Mouse (Mus musculus): Measurements from ENCODE around the gene Sod1. TPM values are rescaled to one million over a fixed set of nuclear protein-coding genes. Genes with fewer than 3 reads are reported as not detected.

Sod1 gene
- 1,053 and 1,127 TPM in 2 replicates for polyA plus RNA-seq (2015; fragmentation: Nextera tagmentation; extraction: Ambion mirVana)

DNA sequence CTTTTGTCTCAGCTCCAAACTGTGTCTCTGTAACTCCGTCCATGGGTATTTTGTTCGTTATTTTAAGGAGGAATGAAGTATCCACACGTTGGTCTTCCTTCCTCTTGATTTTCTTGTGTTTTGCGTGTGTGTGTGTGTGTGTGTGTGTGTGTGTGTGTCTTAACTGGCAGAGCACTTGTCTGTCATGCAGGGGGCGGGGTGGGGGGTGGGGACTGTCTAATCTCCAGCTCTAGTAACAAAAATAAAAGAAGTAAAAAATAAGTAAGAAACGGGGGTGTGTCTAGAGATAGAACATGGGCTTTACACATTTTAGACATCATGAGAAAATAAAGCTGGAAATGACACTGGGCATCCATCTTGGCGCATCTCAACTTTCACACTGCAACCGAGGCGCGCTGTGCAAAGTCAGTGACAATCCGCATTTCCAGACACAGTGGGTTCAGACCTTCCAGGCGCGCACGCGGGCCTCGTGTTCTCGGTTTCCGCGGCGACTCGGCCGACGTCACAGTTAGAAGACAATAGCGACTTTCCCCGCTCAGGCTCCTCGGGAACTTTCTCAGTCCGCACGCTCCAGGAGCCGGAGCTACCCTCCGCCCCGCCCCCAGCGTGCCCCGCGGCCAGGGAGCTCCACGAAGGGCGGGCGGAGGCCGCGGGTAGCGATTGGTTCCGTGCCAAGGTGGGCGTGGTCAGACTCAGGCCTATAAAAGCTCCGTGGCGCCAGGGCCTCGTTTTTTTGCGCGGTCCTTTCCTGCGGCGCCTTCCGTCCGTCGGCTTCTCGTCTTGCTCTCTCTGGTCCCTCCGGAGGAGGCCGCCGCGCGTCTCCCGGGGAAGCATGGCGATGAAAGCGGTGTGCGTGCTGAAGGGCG lies at the start of gene Sod1:
Sod1 (plus strand) TSS at position 729 of the 866 bp plus-strand sequence.
- Histone ChIP-seq H3K27me3 (ENCODE audit: insufficient read depth, low read length) (no peaks in the 10 kb centered on the region), H3K4me2 (replicated peaks; ENCODE audit: low read depth, low read length) (peak within 1 kb of the TSS; percentile 92), H3K36me3 (ENCODE audit: insufficient read depth, low read length) (peaks cover 13% of the 10 kb centered on the region; the same call in 1 of the 2 replicates), H3K4me1 (ENCODE audit: insufficient read depth, low read length) (peaks cover 20% of the 10 kb centered on the region), H3K4me3 (ENCODE audit: low read length) (peak within 1 kb of the TSS; percentile 95), H3K9ac (replicated peaks; ENCODE audit: low read length) (peak within 1 kb of the TSS; percentile 95), H3K9me3 (ENCODE audit: low read length) (no peaks in the 10 kb centered on the region), H3K27ac (ENCODE audit: low read length) (peak within 1 kb of the TSS; percentile 91)
- WGBS: 1% methylated on average over 63 of the region's 63 CpGs
- peak; percentile 96 for ATAC-seq (ENCODE audit: low FRiP score, low TSS enrichment)

GRCm38 (mm10) chr16:90171416-90171815 lies 49.1 kb upstream of the Sod1 start:
- Histone ChIP-seq H3K9ac (replicated peaks; ENCODE audit: low read length) (no peak overlapping the region), H3K27ac (ENCODE audit: low read length) (no peak overlapping the region), H3K4me1 (ENCODE audit: insufficient read depth, low read length) (no peaks in the 10 kb centered on the region), H3K4me2 (replicated peaks; ENCODE audit: low read depth, low read length) (no peak overlapping the region), H3K9me3 (ENCODE audit: low read length) (no peaks in the 10 kb centered on the region), H3K27me3 (ENCODE audit: insufficient read depth, low read length) (no peaks in the 10 kb centered on the region), H3K4me3 (ENCODE audit: low read length) (no peak overlapping the region), H3K36me3 (ENCODE audit: insufficient read depth, low read length) (no peaks in the 10 kb centered on the region)
- WGBS: 65% methylated on average over 8 of the region's 8 CpGs
- ATAC-seq (ENCODE audit: low FRiP score, low TSS enrichment): no peak

GRCm38 (mm10) chr16:90176472-90176871 lies 44.1 kb upstream of the Sod1 start:
- Histone ChIP-seq H3K4me2 (replicated peaks; ENCODE audit: low read depth, low read length) (no peak overlapping the region), H3K9ac (replicated peaks; ENCODE audit: low read length) (no peak overlapping the region), H3K27me3 (ENCODE audit: insufficient read depth, low read length) (no peaks in the 10 kb centered on the region), H3K4me3 (ENCODE audit: low read length) (no peak overlapping the region), H3K4me1 (ENCODE audit: insufficient read depth, low read length) (no peaks in the 10 kb centered on the region), H3K27ac (ENCODE audit: low read length) (no peak overlapping the region), H3K9me3 (ENCODE audit: low read length) (no peaks in the 10 kb centered on the region), H3K36me3 (ENCODE audit: insufficient read depth, low read length) (no peaks in the 10 kb centered on the region)
- no peak for ATAC-seq (ENCODE audit: low FRiP score, low TSS enrichment)
- 69% methylated on average over 10 of the region's 10 CpGs for WGBS

GRCm38 (mm10) chr16:90177425-90177824 lies 43.1 kb upstream of the Sod1 start:
- Histone ChIP-seq H3K27me3 (ENCODE audit: insufficient read depth, low read length) (no peaks in the 10 kb centered on the region), H3K4me1 (ENCODE audit: insufficient read depth, low read length) (no peaks in the 10 kb centered on the region), H3K36me3 (ENCODE audit: insufficient read depth, low read length) (no peaks in the 10 kb centered on the region), H3K27ac (ENCODE audit: low read length) (no peak overlapping the region), H3K9ac (replicated peaks; ENCODE audit: low read length) (no peak overlapping the region), H3K9me3 (ENCODE audit: low read length) (no peaks in the 10 kb centered on the region), H3K4me3 (ENCODE audit: low read length) (no peak overlapping the region), H3K4me2 (replicated peaks; ENCODE audit: low read depth, low read length) (no peak overlapping the region)
- WGBS: 80% methylated on average over 8 of the region's 8 CpGs
- no peak for ATAC-seq (ENCODE audit: low FRiP score, low TSS enrichment)

DNA sequence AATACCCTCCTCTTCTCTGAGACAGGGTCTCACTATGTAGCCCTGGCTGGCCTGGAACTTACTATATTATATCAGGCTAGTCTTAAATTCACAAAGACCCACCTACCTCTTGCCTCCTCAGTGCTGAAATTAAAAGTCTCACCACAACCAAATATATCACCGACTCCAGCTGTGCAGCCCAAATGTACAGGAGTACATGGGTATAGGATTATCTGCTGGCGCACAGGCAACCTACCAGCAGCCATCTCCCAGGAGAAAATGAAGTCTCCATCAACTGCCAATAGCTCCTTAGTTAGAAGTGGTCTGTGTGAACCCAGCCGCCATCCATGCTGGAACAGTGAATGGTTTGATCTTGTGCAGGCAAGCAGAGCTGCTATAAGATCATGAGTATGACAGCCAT lies 42.1 kb upstream of the Sod1 start:
- H3K4me3 ChIP-seq (ENCODE audit: low read length): no peak overlapping the region
- no peaks in the 10 kb centered on the region for H3K27me3 ChIP-seq (ENCODE audit: insufficient read depth, low read length)
- no peak overlapping the region for H3K9ac ChIP-seq (replicated peaks; ENCODE audit: low read length)
- WGBS: 92% methylated on average over 3 of the region's 3 CpGs
- no peaks in the 10 kb centered on the region for H3K9me3 ChIP-seq (ENCODE audit: low read length)
- H3K4me1 ChIP-seq (ENCODE audit: insufficient read depth, low read length): no peaks in the 10 kb centered on the region
- H3K27ac ChIP-seq (ENCODE audit: low read length): no peak overlapping the region
- H3K4me2 ChIP-seq (replicated peaks; ENCODE audit: low read depth, low read length): no peak overlapping the region
- H3K36me3 ChIP-seq (ENCODE audit: insufficient read depth, low read length): no peaks in the 10 kb centered on the region
- ATAC-seq (ENCODE audit: low FRiP score, low TSS enrichment): no peak

DNA sequence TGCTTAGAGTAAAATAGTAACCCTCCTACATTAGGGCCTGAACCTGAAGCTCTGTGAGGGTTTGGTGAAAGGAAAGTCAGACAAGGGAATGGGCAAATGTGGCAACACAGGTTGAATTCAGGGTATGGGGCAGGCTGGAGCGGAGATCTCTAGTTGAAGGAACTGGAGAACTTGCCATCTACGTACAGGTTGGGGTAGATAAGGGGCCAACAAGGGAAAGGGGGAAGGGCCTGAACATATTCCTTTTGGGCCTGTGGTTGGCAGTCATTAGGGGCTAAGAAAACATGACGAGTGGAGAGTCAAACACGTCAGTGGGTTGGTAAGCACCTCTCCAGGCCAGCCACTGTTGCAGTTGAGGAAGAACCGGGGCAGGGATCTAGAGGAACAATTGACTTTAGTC lies 40.7 kb upstream of the Sod1 start:
- H3K36me3 ChIP-seq (ENCODE audit: insufficient read depth, low read length): no peaks in the 10 kb centered on the region
- no peak overlapping the region for H3K9ac ChIP-seq (replicated peaks; ENCODE audit: low read length)
- no peak overlapping the region for H3K4me2 ChIP-seq (replicated peaks; ENCODE audit: low read depth, low read length)
- no peaks in the 10 kb centered on the region for H3K4me1 ChIP-seq (ENCODE audit: insufficient read depth, low read length)
- ATAC-seq (ENCODE audit: low FRiP score, low TSS enrichment): no peak
- 87% methylated on average over 5 of the region's 5 CpGs for WGBS
- H3K27me3 ChIP-seq (ENCODE audit: insufficient read depth, low read length): no peaks in the 10 kb centered on the region
- H3K9me3 ChIP-seq (ENCODE audit: low read length): no peaks in the 10 kb centered on the region
- no peak overlapping the region for H3K27ac ChIP-seq (ENCODE audit: low read length)
- H3K4me3 ChIP-seq (ENCODE audit: low read length): no peak overlapping the region

DNA sequence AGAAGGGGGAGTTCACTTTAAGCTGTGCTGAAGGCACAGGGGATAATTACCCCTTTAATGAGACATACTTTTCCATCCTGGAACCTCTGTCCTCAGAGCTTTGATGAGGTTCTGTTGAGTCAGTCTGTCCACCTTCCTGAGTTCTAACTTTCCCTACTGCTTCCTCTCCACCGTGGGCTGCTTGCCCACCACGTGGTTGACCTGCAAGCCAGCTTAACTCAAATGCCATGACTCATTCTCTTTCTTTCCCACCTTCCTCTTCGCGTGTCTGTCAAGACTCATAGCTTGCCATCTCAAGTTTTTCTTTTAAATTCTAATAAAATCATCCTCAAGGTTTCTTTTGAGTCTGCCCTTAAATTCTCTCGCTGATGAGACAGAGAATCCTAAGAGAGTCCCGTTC lies 39.6 kb upstream of the Sod1 start:
- Histone ChIP-seq H3K4me2 (replicated peaks; ENCODE audit: low read depth, low read length) (no peak overlapping the region), H3K4me3 (ENCODE audit: low read length) (no peak overlapping the region), H3K27me3 (ENCODE audit: insufficient read depth, low read length) (no peaks in the 10 kb centered on the region), H3K9me3 (ENCODE audit: low read length) (no peaks in the 10 kb centered on the region), H3K27ac (ENCODE audit: low read length) (no peak overlapping the region), H3K36me3 (ENCODE audit: insufficient read depth, low read length) (no peaks in the 10 kb centered on the region), H3K4me1 (ENCODE audit: insufficient read depth, low read length) (no peaks in the 10 kb centered on the region), H3K9ac (replicated peaks; ENCODE audit: low read length) (no peak overlapping the region)
- WGBS: 84% methylated on average over 6 of the region's 6 CpGs
- no peak for ATAC-seq (ENCODE audit: low FRiP score, low TSS enrichment)

GRCm38 (mm10) chr16:90181673-90182072 lies 38.9 kb upstream of the Sod1 start:
- ATAC-seq (ENCODE audit: low FRiP score, low TSS enrichment): no peak
- Histone ChIP-seq H3K27ac (ENCODE audit: low read length) (no peak overlapping the region), H3K9me3 (ENCODE audit: low read length) (no peaks in the 10 kb centered on the region), H3K4me1 (ENCODE audit: insufficient read depth, low read length) (no peaks in the 10 kb centered on the region), H3K4me3 (ENCODE audit: low read length) (no peak overlapping the region), H3K27me3 (ENCODE audit: insufficient read depth, low read length) (no peaks in the 10 kb centered on the region), H3K36me3 (ENCODE audit: insufficient read depth, low read length) (no peaks in the 10 kb centered on the region), H3K9ac (replicated peaks; ENCODE audit: low read length) (no peak overlapping the region), H3K4me2 (replicated peaks; ENCODE audit: low read depth, low read length) (no peak overlapping the region)
- 81% methylated on average over 8 of the region's 8 CpGs for WGBS

- no peak for ATAC-seq (ENCODE audit: low FRiP score, low TSS enrichment)
- 65% methylated on average over 6 of the region's 6 CpGs for WGBS
- no peak overlapping the region for H3K27ac ChIP-seq (ENCODE audit: low read length)
- no peak overlapping the region for H3K4me3 ChIP-seq (ENCODE audit: low read length)
- no peaks in the 10 kb centered on the region for H3K9me3 ChIP-seq (ENCODE audit: low read length)
- no peak overlapping the region for H3K9ac ChIP-seq (replicated peaks; ENCODE audit: low read length)
- H3K4me2 ChIP-seq (replicated peaks; ENCODE audit: low read depth, low read length): no peak overlapping the region
- no peaks in the 10 kb centered on the region for H3K36me3 ChIP-seq (ENCODE audit: insufficient read depth, low read length)
- H3K4me1 ChIP-seq (ENCODE audit: insufficient read depth, low read length): peaks cover 5% of the 10 kb centered on the region
- no peaks in the 10 kb centered on the region for H3K27me3 ChIP-seq (ENCODE audit: insufficient read depth, low read length)
These were observed 36.4 kb upstream of the Sod1 start for GRCm38 (mm10) chr16:90184135-90184534.

DNA sequence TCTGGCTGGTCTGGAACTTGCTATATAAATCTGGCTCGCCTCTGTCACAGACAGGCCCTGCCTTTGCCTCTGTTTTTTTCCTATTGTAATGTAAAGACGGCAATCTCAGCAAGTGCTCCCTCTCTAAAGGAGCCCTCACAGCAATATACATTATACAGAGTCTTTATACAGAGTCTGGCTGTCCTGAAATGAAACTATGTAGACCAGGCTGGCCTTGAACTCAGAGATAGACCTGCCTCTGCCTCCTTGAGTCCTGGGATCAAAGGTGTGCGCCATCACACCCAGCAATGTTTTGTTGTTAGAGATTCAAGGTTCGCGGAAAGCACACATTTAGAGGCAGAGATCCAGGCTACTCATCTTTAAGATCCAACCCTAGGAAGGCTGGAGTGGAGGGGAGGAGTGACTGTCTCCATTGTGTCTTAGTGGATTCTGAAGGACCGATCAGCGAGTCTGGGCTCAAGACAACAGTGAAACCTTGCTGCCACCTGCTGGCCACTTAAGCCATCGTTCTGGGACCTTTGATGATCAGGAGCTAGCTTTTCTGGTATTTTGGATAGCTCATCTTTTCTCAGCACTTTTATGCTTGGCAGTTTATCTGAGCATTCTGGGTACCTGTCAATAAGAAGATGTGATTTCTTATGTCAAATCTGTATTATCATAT lies 34.5 kb upstream of the Sod1 start:
- Histone ChIP-seq H3K36me3 (ENCODE audit: insufficient read depth, low read length) (no peaks in the 10 kb centered on the region), H3K9ac (replicated peaks; ENCODE audit: low read length) (no peak overlapping the region), H3K4me1 (ENCODE audit: insufficient read depth, low read length) (peaks cover 5% of the 10 kb centered on the region), H3K4me3 (ENCODE audit: low read length) (no peak overlapping the region), H3K27ac (ENCODE audit: low read length) (no peak overlapping the region), H3K4me2 (replicated peaks; ENCODE audit: low read depth, low read length) (no peak overlapping the region), H3K9me3 (ENCODE audit: low read length) (no peaks in the 10 kb centered on the region), H3K27me3 (ENCODE audit: insufficient read depth, low read length) (no peaks in the 10 kb centered on the region)
- peak; percentile 58; the same call in 1 of the 2 replicates for ATAC-seq (ENCODE audit: low FRiP score, low TSS enrichment)
- WGBS: 50% methylated on average over 8 of the region's 8 CpGs

All from kidney, embryonic 16.5 days (tissue).